Mouse (Mus musculus) heart, adult 2 months (tissue): ENCODE data around the gene Cdk2ap2. TPM values are rescaled to one million over a fixed set of nuclear protein-coding genes. Genes with fewer than 3 reads are reported as not detected.

Experiments
- DNase-seq, 2 experiments: peaks; one replicate each; pipeline ENCODE4 v3.0.0; 2021
- H3K27ac ChIP-seq: fragments of 200-600 bp; 2 replicates; pipeline ENCODE4 v1.8.1; 2022
- H3K27me3 ChIP-seq: fragments of 200-500 bp; 2 replicates; pipeline ENCODE4 v1.6.1; 2012; ENCODE audit warnings: mild to moderate bottlenecking, low read length, inconsistent platforms, mixed read lengths; ENCODE audit not compliant: control insufficient read depth, insufficient read depth
- H3K36me3 ChIP-seq: fragments of 200-500 bp; 2 replicates; pipeline ENCODE4 v1.6.1; 2012; ENCODE audit warnings: low read length, inconsistent platforms; ENCODE audit not compliant: control insufficient read depth, insufficient read depth
- H3K4me1 ChIP-seq: fragments of 200-500 bp; 2 replicates; pipeline ENCODE4 v1.6.1; 2011; ENCODE audit warnings: low read length; ENCODE audit not compliant: control insufficient read depth, insufficient read depth
- H3K4me3 ChIP-seq: fragments of 200-600 bp; 2 replicates; pipeline ENCODE4 v1.8.1; 2022
- H3K79me2 ChIP-seq: fragments of 200-500 bp; replicated peaks from 2 replicates; pipeline ENCODE4 v1.6.1; 2012; ENCODE audit warnings: mild to moderate bottlenecking, inconsistent platforms, low read length, moderate library complexity, mixed read lengths; ENCODE audit not compliant: control insufficient read depth, insufficient read depth
- H3K9ac ChIP-seq: fragments of 200-500 bp; 2 replicates; pipeline ENCODE4 v1.6.1; 2012; ENCODE audit warnings: low read depth, mild to moderate bottlenecking, control low read depth, inconsistent platforms, low read length, mixed read lengths
- CTCF ChIP-seq: fragments of 200-600 bp; IDR thresholded peaks from 2 replicates; pipeline ENCODE4 v1.8.1; 2022; ENCODE audit warnings: antibody characterized with exemption, mild to moderate bottlenecking, moderate library complexity
- EP300 ChIP-seq: fragments of 200-500 bp; IDR thresholded peaks from 2 replicates; pipeline ENCODE4 v1.6.1; 2011; ENCODE audit warnings: low read depth, low read length, control low read depth; ENCODE audit not compliant: insufficient read depth
- POLR2A ChIP-seq: fragments of 200-500 bp; IDR thresholded peaks from 2 replicates; pipeline ENCODE4 v1.6.1; 2011; ENCODE audit warnings: mild to moderate bottlenecking, low read depth, low read length, control low read depth; ENCODE audit not compliant: insufficient read depth
- WGBS: fragments of 180-500 bp; shearing (Covaris S2); methylation state at CpG from one replicate; pipeline ENCODE4 v1.1.7; 2018; 5-methylcytosine and 5-hydroxymethylcytosine counted together
- intact Hi-C: fragments of 180-260 bp; cut with DNase I; formaldehyde crosslinking; loops from one replicate; pipeline ENCODE4 v1.15.1; 2025
- polyA plus RNA-seq: library from polyadenylated mRNA; depleted of rRNA; stranded (reverse); fragments of >200 nt; gene quantifications from 2 replicates; pipeline ENCODE4 v1.2.3, GENCODE M21; 2012
- total RNA-seq, 2 experiments: library from RNA; stranded (reverse); gene quantifications; 2 replicates each; pipeline ENCODE4 v1.2.3; 2021

Cdk2ap2 gene
- total and polyA plus RNA-seq, 3 experiments = 39.9 to 85.3 (median 43.2) TPM

DNA sequence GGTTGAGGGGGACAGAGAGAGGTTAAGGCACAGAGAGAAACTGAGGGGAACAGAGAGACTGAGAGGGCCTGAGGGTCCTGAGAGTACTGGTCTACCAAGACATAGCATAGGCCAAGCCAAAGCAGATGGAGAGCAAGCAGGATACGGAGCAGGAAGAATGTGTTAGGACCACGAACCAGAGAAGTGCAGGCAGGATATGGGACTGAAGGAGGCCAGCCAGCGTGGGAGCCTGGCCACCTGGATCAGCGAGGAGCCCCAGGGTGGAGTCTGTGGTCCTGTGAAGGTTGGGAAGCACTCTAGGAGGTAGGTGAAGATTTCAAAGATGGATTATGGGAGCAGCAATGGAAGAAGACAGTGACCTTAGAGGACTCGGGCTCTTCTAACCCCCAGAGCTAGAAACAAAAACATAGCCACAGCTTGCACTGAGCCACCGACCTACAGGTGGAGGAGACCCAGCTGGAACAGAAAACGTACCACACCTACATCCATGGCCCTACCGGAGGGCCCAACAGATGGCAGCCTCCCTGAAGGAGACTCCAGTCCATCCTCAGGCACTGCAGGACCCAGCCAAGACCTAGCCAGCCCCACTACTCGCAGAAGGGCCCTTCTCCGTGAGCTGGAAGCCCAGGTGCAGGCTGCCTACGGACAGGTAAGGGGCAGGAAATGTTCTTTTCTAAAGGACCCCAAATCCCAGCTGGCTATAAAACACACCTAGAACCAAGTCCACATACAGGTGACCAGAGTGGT lies 14.6 kb upstream of the Cdk2ap2 start:
- Histone ChIP-seq H3K9ac (no peak overlapping the region), H3K4me1 (no peaks in the 10 kb centered on the region), H3K27me3 (no peaks in the 10 kb centered on the region), H3K79me2 (no peaks in the 10 kb centered on the region), H3K27ac (no peak overlapping the region), H3K36me3 (no peaks in the 10 kb centered on the region), H3K4me3 (no peak overlapping the region)
- no peak for TF ChIP-seq POLR2A
- DNase-seq = no peak
- 77% methylated on average over 11 of the region's 11 CpGs for WGBS
- intact Hi-C loops = no loop called here

GRCm38 (mm10) chr19:4083316-4083715 lies 13.7 kb upstream of the Cdk2ap2 start:
- no peak overlapping the region for H3K9ac ChIP-seq
- H3K27me3 ChIP-seq = no peaks in the 10 kb centered on the region
- H3K79me2 ChIP-seq = no peaks in the 10 kb centered on the region
- H3K36me3 ChIP-seq = no peaks in the 10 kb centered on the region
- H3K4me3 ChIP-seq = no peak overlapping the region
- intact Hi-C loops = no loop called here
- no peaks in the 10 kb centered on the region for H3K4me1 ChIP-seq
- H3K27ac ChIP-seq = no peak overlapping the region
- TF ChIP-seq EP300 (no peak), POLR2A (no peak), CTCF (no peak)
- no peak for DNase-seq
- WGBS = 76% methylated on average over 7 of the region's 7 CpGs

GRCm38 (mm10) chr19:4083826-4084225 lies 13.2 kb upstream of the Cdk2ap2 start:
- intact Hi-C loops = no loop called here
- no peaks in the 10 kb centered on the region for H3K36me3 ChIP-seq

GRCm38 (mm10) chr19:4084984-4085383 lies 12.0 kb upstream of the Cdk2ap2 start:
- no peak overlapping the region for H3K9ac ChIP-seq
- H3K27ac ChIP-seq = no peak overlapping the region
- H3K27me3 ChIP-seq = no peaks in the 10 kb centered on the region
- no peak for DNase-seq
- H3K4me1 ChIP-seq = no peaks in the 10 kb centered on the region
- intact Hi-C loops = no loop called here
- H3K4me3 ChIP-seq = no peak overlapping the region
- peak; percentile 42 for TF ChIP-seq CTCF
- no peak for TF ChIP-seq POLR2A
- H3K79me2 ChIP-seq = no peaks in the 10 kb centered on the region
- 82% methylated on average over 1 of the region's 1 CpGs for WGBS
- no peaks in the 10 kb centered on the region for H3K36me3 ChIP-seq

More at GRCm38 (mm10) chr19:4083826-4084225, 13.2 kb upstream of the Cdk2ap2 start:
- TF ChIP-seq EP300 (no peak), POLR2A (no peak), CTCF (no peak)
- Histone ChIP-seq H3K27me3 (no peaks in the 10 kb centered on the region), H3K79me2 (no peaks in the 10 kb centered on the region), H3K4me1 (no peaks in the 10 kb centered on the region), H3K9ac (no peak overlapping the region), H3K4me3 (no peak overlapping the region), H3K27ac (no peak overlapping the region)
- DNase-seq = no peak
- WGBS = 60% methylated on average over 8 of the region's 8 CpGs

DNA sequence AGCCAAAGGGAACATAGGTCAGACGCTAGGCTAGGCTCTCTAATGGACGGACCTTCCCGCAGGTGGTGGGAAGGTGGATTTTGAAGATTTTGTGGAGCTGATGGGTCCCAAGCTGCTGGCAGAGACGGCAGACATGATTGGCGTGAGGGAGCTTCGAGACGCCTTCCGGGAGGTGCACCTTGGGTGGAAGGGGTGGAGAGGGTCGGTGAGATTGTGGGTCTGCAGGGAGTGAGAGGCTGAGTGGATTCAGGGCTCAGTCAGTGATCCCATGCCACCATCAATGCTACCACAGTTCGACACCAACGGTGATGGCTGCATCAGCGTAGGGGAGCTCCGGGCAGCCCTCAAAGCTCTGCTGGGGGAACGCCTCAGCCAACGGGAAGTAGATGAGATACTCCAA lies 10.8 kb upstream of the Cdk2ap2 start:
- WGBS = 89% methylated on average over 15 of the region's 15 CpGs
- no peaks in the 10 kb centered on the region for H3K27me3 ChIP-seq
- H3K79me2 ChIP-seq = no peaks in the 10 kb centered on the region
- intact Hi-C loops = no loop called here
- no peaks in the 10 kb centered on the region for H3K4me1 ChIP-seq
- H3K27ac ChIP-seq = no peak overlapping the region
- no peaks in the 10 kb centered on the region for H3K36me3 ChIP-seq
- DNase-seq = no peak
- H3K9ac ChIP-seq = no peak overlapping the region
- TF ChIP-seq EP300 (no peak), CTCF (no peak), POLR2A (no peak)
- H3K4me3 ChIP-seq = no peak overlapping the region

DNA sequence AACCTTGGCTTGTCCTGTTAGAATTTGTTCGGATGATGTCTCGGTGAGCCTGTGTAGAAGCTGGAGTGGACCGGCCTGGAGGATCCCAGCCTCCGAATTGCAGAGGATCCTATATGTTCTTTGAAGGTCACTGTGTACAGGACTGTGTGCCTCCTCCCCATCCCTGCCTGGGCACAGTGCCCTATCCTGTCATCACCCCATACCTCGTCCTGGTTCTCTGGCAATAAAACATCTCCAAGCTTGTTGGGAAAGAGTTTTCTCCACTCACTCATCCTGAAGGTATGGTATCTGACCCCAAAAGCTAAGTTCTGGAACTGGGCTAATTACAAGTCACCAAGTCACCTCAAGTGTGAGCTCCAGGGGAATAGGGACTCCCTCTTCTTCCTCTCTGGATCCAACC lies 9.9 kb upstream of the Cdk2ap2 start:
- no peaks in the 10 kb centered on the region for H3K4me1 ChIP-seq
- H3K27me3 ChIP-seq = no peaks in the 10 kb centered on the region
- H3K27ac ChIP-seq = no peak overlapping the region
- H3K4me3 ChIP-seq = no peak overlapping the region
- TF ChIP-seq CTCF = no peak
- TF ChIP-seq POLR2A = no peak
- TF ChIP-seq EP300 = no peak
- WGBS = 59% methylated on average over 5 of the region's 5 CpGs
- H3K36me3 ChIP-seq = no peaks in the 10 kb centered on the region
- intact Hi-C loops = no loop called here
- DNase-seq = no peak
- H3K79me2 ChIP-seq = no peaks in the 10 kb centered on the region
- H3K9ac ChIP-seq = no peak overlapping the region
